Mouse (Mus musculus): ENCODE measurements around the gene 4930402H24Rik.

DNA sequence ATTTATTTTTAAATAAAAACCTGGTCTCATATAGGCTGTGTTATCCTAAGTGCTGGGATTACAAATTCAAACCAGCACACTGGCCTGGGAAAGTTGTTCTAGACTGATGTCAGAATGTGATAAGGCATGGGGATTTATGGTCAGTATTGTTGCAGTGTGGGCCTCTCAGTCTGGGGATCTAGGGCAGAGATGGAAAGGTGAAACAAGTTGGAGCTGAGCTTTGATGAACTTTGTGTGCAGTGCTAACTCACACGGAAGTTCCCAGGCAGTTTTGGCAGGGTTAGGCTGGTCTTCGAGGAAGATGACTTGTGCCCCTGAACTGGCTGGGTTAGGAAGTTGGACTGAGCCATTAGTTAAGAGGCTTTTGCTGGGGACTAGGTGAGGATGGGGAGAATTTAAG, 18.7 kb upstream of the 4930402H24Rik start:
- TF ChIP-seq CTCF (conservative IDR thresholded peaks at IDR 0.05; ENCODE audit: low read length), result no peak
- TF ChIP-seq NANOG (IDR thresholded peaks at IDR 0.05; ENCODE audit: borderline replicate concordance, low read length), result no peak
